Mouse (Mus musculus): ENCODE data around the gene Igsf11.

DNA sequence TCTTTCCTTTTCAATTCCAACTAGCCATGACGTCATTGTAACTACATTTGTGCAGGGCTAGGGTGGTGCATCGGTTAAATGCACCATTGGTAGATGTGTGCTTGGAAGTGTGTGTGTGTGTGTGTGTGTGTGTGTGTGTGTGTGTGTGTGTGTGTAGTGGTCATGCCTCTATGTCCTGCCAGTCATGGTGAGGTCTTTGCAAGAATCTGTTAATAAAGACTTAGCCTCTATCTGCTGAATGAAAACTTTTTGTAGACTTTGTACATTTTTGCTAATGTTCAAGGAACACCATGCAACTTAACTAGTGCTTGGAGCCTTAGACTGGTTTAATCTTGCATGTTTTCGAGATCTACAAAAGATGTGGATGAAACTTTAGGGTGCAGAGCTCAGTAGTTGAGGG lies 48.3 kb downstream of the Igsf11 start:
- TF ChIP-seq USF2 (IDR thresholded peaks at IDR 0.05; ENCODE audit: borderline replicate concordance in 1 of 2, insufficient read depth in 1 of 2, low read depth in 1 of 2, low read length in 2 of 2) = no peak
- TF ChIP-seq TAL1 (IDR thresholded peaks at IDR 0.05; ENCODE audit: low read length) = no peak
- no peak for TF ChIP-seq JUND (IDR thresholded peaks at IDR 0.05; ENCODE audit: low read depth, low read length)
- TF ChIP-seq CTCF (IDR thresholded peaks at IDR 0.05 in 2 of 3, conservative IDR thresholded peaks at IDR 0.05 in 1 of 3; ENCODE audit: control insufficient read depth in 1 of 3, insufficient read depth in 1 of 3, low read depth in 2 of 3, low read length in 3 of 3, poor library complexity in 1 of 3, severe bottlenecking in 1 of 3) = no peak
- TF ChIP-seq ZNF384 (IDR thresholded peaks at IDR 0.05; ENCODE audit: low read depth, low read length) = no peak
- no peak for TF ChIP-seq ZMIZ1 (IDR thresholded peaks at IDR 0.05; ENCODE audit: low read depth, low read length)
- no peak for TF ChIP-seq MAX (IDR thresholded peaks at IDR 0.05; ENCODE audit: low read length)
- no peak for TF ChIP-seq GATA1 (IDR thresholded peaks at IDR 0.05; ENCODE audit: low read depth, low read length)
